Mouse (Mus musculus): ENCODE results near the gene Vmn1r53. TPM values are rescaled to one million over a fixed set of nuclear protein-coding genes. Genes with fewer than 3 reads are reported as not detected.
"Not testable (repeated sequence)": the region's sequence is repeated elsewhere in the genome, so short reads cannot be mapped to it uniquely, and the experiment has no call there.

The Vmn1r53 gene
- not detected in 2 replicates for polyA plus RNA-seq (2012)

DNA sequence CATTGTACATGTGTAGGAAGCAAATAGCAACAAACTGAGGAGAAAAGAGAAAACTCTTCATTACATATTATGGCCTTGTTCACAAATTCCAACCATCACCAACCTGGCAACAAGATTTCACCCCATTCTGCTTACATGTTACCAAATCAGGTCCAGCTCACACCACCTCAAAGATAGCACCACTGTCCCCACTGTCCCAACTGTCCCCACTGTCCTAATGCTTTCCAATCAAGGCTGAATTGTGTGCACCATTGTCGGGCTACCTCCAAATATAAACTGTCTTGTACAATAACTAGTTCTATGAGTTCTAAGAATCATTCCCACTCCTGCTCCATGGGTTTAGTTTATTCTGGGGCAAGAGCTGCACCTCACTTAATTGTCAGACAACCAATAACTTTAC, at the start of gene Vmn1r53:
Gene Vmn1r53, minus strand, starts transcription at position 101 of the 400 bp plus-strand sequence.
- TF ChIP-seq GATA1 (IDR thresholded peaks at IDR 0.05; ENCODE audit: low read length) = no peak

DNA sequence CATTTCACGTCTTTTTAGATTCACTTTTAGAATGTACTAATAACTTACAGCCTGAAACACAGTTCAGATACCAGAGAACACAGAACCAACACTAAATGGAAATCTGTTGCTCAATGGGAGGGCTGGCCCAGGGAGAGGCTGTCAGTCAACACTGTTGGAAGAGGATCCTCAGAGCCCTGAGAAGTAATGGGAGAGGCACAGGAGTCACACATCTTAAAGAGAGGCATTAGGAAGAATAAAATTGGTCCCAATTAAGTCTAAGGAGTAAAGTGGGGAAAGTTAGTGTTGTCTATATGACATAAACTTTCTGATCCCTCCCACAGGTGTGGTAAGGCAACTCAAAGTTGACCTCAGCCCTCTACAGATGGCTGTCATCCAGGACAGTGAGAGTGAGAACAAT, 21.8 kb upstream of the Vmn1r53 start, which contains the start of gene Vmn1r54:
Gene Vmn1r54, plus strand, starts transcription at position 301 of the 400 bp plus-strand sequence.
- no peak for TF ChIP-seq GATA1 (IDR thresholded peaks at IDR 0.05; ENCODE audit: low read length)

DNA sequence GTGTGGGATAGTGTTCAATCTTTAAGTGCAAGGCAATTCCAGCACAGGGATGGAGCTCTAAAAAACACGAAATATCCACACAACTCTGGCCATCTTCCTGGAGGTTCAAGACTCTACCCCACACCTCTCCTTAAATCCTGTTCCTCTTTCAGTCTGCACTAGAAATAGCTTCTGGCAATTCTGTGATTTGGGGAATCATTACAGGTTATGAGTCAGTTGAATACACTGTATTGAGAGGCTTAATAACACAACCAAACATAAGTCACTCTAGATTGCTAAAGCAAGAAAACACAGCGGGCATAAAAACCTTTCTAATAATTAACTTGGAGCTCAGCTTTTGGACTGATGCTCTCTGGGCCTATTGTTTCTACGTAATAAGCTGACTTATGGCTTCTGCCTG, 19.8 kb upstream of the Vmn1r53 start:
- TF ChIP-seq GATA1 (IDR thresholded peaks at IDR 0.05; ENCODE audit: low read length) = no peak

DNA sequence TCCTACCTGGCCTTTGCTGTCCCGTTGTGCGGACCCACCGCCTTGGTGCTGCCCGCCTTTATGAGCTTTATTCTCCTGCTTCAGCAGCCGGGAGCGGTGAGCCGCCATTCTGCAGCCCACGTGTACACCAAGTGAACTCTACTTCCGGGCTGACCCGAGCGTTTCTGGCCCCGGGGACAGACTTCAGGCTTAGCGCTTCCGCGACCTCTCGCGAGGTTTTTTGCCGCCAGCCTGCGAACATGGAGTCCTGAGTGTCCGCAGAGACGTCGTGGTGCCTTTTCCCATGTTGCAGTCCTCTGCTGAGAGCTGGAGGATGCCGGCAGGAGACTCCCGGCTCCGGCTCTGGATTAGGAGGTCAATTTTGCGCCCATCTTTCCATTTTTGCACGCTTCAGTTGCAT, 8.4 kb upstream of the Vmn1r53 start:
- no peak for TF ChIP-seq GATA1 (IDR thresholded peaks at IDR 0.05; ENCODE audit: low read length)

DNA sequence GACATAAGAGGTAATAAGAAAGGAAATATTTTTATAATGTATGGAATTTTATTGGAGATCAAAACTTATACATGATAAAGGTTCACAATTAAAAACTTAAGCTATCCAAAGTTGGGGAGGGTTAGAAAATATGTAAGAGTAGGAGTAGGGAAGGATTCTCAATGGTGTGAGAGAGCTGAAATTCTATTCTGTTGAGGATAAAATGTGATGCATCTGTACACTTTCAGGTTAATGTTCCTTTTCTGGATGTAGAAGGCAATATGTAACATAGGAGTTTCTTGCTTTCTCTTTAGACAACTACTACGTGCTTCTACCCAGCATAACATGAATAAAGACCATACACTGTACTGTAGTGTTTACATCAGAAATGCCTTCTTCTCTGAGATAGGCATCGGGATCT, 21.7 kb downstream of the Vmn1r53 start, which contains the start of gene V1ra8:
Gene V1ra8, plus strand, starts transcription at position 301 of the 400 bp plus-strand sequence.
- TF ChIP-seq GATA1 (IDR thresholded peaks at IDR 0.05; ENCODE audit: low read length) = not testable (repeated sequence)

DNA sequence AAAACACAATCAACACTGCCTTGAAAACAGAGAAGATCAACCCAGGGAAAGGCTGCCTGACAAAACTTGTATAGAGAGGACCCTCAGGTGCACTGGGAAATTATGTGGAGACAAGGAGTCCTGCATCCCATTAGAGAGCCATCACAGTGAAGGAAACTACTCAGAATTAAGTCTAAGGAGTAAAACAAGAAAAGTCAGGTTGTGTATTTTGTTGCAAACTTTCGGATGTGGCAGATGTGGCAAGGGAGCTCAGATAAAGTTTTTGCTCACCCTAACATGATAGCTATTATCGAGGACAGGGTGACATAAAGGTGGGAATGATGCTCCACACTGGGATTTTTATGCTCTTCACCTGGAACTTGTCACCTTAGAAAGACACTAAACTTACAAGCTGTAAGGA, 49.7 kb downstream of the Vmn1r53 start, which contains the start of gene Vmn1r52:
Gene Vmn1r52, plus strand, starts transcription at position 301 of the 400 bp plus-strand sequence.
- no peak for TF ChIP-seq GATA1 (IDR thresholded peaks at IDR 0.05; ENCODE audit: low read length)

Other genes starting within 250 kb of the Vmn1r53 start
- not detected in 2 replicates for gene Vmn1r47, start 208.3 kb downstream of the Vmn1r53 start, polyA plus RNA-seq (2012)
- gene Vmn1r48, start 187.6 kb downstream of the Vmn1r53 start, polyA plus RNA-seq (2012) = not detected in 2 replicates
- not detected in 2 replicates for gene Vmn1r49, start 145.9 kb downstream of the Vmn1r53 start, polyA plus RNA-seq (2012)
- not detected in 2 replicates for gene Vmn1r50, start 123.0 kb downstream of the Vmn1r53 start, polyA plus RNA-seq (2012)
- not detected in 2 replicates for gene Vmn1r51, start 101.8 kb downstream of the Vmn1r53 start, polyA plus RNA-seq (2012)
- gene Vmn1r52, start 49.6 kb downstream of the Vmn1r53 start, polyA plus RNA-seq (2012) = not detected in 2 replicates
- not detected in 2 replicates for gene V1ra8, start 21.6 kb downstream of the Vmn1r53 start, polyA plus RNA-seq (2012)
- not detected in 2 replicates for gene Vmn1r54, start 21.9 kb upstream of the Vmn1r53 start, polyA plus RNA-seq (2012)
- not detected in 2 replicates for gene BC048671, start 76.8 kb upstream of the Vmn1r53 start, polyA plus RNA-seq (2012)
- gene Chst13, start 100.7 kb upstream of the Vmn1r53 start, polyA plus RNA-seq (2012) = not detected in 2 replicates
- gene Uroc1, start 108.8 kb upstream of the Vmn1r53 start, polyA plus RNA-seq (2012) = not detected in 2 replicates
- gene Zxdc, start 145.1 kb upstream of the Vmn1r53 start, polyA plus RNA-seq (2012) = 32.7 and 32.8 TPM in 2 replicates
- gene Cfap100, start 204.4 kb upstream of the Vmn1r53 start, polyA plus RNA-seq (2012) = not detected in 2 replicates
- 0.03 TPM in 1 of 2 replicates, not detected in the other for gene Klf15, start 238.1 kb upstream of the Vmn1r53 start, polyA plus RNA-seq (2012)

Measured in G1E-ER4 (cell line).